16 mouse cellular contexts compared by ENCODE assay signal in genomic region chr4:125457152-125458093, GRCm38 (mm10). TPM values are rescaled to one million over a fixed set of nuclear protein-coding genes. Genes with fewer than 3 reads are reported as not detected.
DNase-seq lines count a peak whose midpoint lies in the region; ATAC-seq and TF ChIP-seq lines count a peak whose summit lies in the region.
"Had no signal": no experiment of that assay in that cellular context is flagged by ENCODE, and none has a peak within 500 bp of the region (broad histone marks: within the 10 kb centered on the region; RNA-seq: fewer than 3 reads in every experiment).

No protein-coding gene starts in this region.

- H3K9ac ChIP-seq in kidney, embryonic 14.5 days (ENCODE audit: low read depth, low read length) = no peak overlapping the region
- no peak overlapping the region for H3K9ac ChIP-seq in hindbrain, postnatal 0 days (replicated peaks; ENCODE audit: low read length)
- no peak overlapping the region for H3K9ac ChIP-seq in midbrain, embryonic 15.5 days
- H3K9ac ChIP-seq: limb, embryonic 12.5 days; lung, embryonic 14.5 days had no signal

- peak; percentile 26 for DNase-seq in adrenal gland, postnatal 10 days
- DNase-seq in adrenal gland, postnatal 25 days = no peak
- DNase-seq in kidney, adult 2 months = peak; percentile 67
- DNase-seq in hindbrain, postnatal 0 days (ENCODE audit: low spot score) = peak; percentile 51
- DNase-seq in gastrocnemius, postnatal 4 days (ENCODE audit: low spot score in 2 of 2) = no peak
- no peak for DNase-seq in lung, postnatal 14 days
- DNase-seq: heart, postnatal 14 days; lung, embryonic 14.5 days; spleen, adult 18-20 months; thymus, adult 18-20 months had no signal

- 24% methylated on average over 11 of the region's 11 CpGs for WGBS in kidney, adult 2 months
- WGBS in kidney, embryonic 14.5 days = 29% methylated on average over 11 of the region's 11 CpGs
- 21% methylated on average over 11 of the region's 11 CpGs for WGBS in hindbrain, postnatal 0 days
- WGBS in midbrain, embryonic 15.5 days = 28% methylated on average over 11 of the region's 11 CpGs

- H3K36me3 ChIP-seq in kidney, adult 2 months (ENCODE audit: control insufficient read depth, insufficient read depth, low read length) = no peaks in the 10 kb centered on the region
- H3K36me3 ChIP-seq in kidney, embryonic 14.5 days (ENCODE audit: control insufficient read depth, insufficient read depth, low read length) = no peaks in the 10 kb centered on the region
- H3K36me3 ChIP-seq in hindbrain, postnatal 0 days (ENCODE audit: insufficient read depth, low read length) = no peaks in the 10 kb centered on the region
- H3K36me3 ChIP-seq in midbrain, embryonic 15.5 days (replicated peaks) = no peaks in the 10 kb centered on the region
- H3K36me3 ChIP-seq: limb, embryonic 12.5 days had no signal

- H3K4me3 ChIP-seq in kidney, adult 2 months (ENCODE audit: insufficient read depth, low read depth, low read length) = no peak overlapping the region
- no peak overlapping the region for H3K4me3 ChIP-seq in kidney, embryonic 14.5 days (ENCODE audit: low read length)
- H3K4me3 ChIP-seq in hindbrain, postnatal 0 days (ENCODE audit: low read length) = no peak overlapping the region
- no peak overlapping the region for H3K4me3 ChIP-seq in midbrain, embryonic 15.5 days
- H3K4me3 ChIP-seq: layer of hippocampus, adult 2 months; limb, embryonic 12.5 days had no signal

- no peak overlapping the region for H3K4me2 ChIP-seq in kidney, embryonic 14.5 days (replicated peaks; ENCODE audit: low read depth, low read length)
- H3K4me2 ChIP-seq in hindbrain, postnatal 0 days (ENCODE audit: low read depth, low read length) = no peak overlapping the region
- no peak overlapping the region for H3K4me2 ChIP-seq in midbrain, embryonic 15.5 days
- H3K4me2 ChIP-seq: limb, embryonic 12.5 days; lung, embryonic 14.5 days had no signal

- H3K4me1 ChIP-seq in kidney, adult 2 months (ENCODE audit: control insufficient read depth, insufficient read depth, low read length) = no peaks in the 10 kb centered on the region
- no peaks in the 10 kb centered on the region for H3K4me1 ChIP-seq in kidney, embryonic 14.5 days (ENCODE audit: control insufficient read depth, insufficient read depth, low read length)
- peaks cover 9% of the 10 kb centered on the region for H3K4me1 ChIP-seq in hindbrain, postnatal 0 days (ENCODE audit: insufficient read depth, low read length)
- peaks cover 33% of the 10 kb centered on the region for H3K4me1 ChIP-seq in midbrain, embryonic 15.5 days

- no peaks in the 10 kb centered on the region for H3K9me3 ChIP-seq in kidney, embryonic 14.5 days (ENCODE audit: control insufficient read depth, low read length)
- no peaks in the 10 kb centered on the region for H3K9me3 ChIP-seq in hindbrain, postnatal 0 days (ENCODE audit: low read length)
- no peaks in the 10 kb centered on the region for H3K9me3 ChIP-seq in midbrain, embryonic 15.5 days
- H3K9me3 ChIP-seq: limb, embryonic 12.5 days had no signal

- TF ChIP-seq CTCF in kidney, adult 2 months (conservative IDR thresholded peaks at IDR 0.05; ENCODE audit: insufficient read depth, insufficient read length, low read depth, low read length) = no peak
- TF ChIP-seq CTCF in hindbrain, postnatal 0 days (IDR thresholded peaks at IDR 0.05; ENCODE audit: low read depth) = no peak

- no peak for ATAC-seq in kidney, embryonic 14.5 days (ENCODE audit: low FRiP score, low TSS enrichment)
- ATAC-seq in hindbrain, postnatal 0 days = 0 out of 2 replicates have a peak, but pooled peaks have one; percentile 34
- 0 out of 2 replicates have a peak, but pooled peaks have one; percentile 57 for ATAC-seq in midbrain, embryonic 15.5 days (replicated peaks)

- H3K27ac ChIP-seq in kidney, adult 2 months (ENCODE audit: insufficient read depth, low read depth, low read length) = no peak overlapping the region
- no peak overlapping the region for H3K27ac ChIP-seq in kidney, embryonic 14.5 days (ENCODE audit: low read depth, low read length)
- no peak overlapping the region for H3K27ac ChIP-seq in hindbrain, postnatal 0 days
- H3K27ac ChIP-seq in midbrain, embryonic 15.5 days = no peak overlapping the region
- H3K27ac ChIP-seq: layer of hippocampus, adult 2 months; limb, embryonic 12.5 days had no signal

- H3K27me3 ChIP-seq in kidney, adult 2 months (replicated peaks; ENCODE audit: control insufficient read depth, insufficient read depth, low read length) = no peaks in the 10 kb centered on the region
- no peaks in the 10 kb centered on the region; the same call in none of the 2 replicates for H3K27me3 ChIP-seq in kidney, embryonic 14.5 days (ENCODE audit: control insufficient read depth, insufficient read depth, low read length)
- no peaks in the 10 kb centered on the region for H3K27me3 ChIP-seq in hindbrain, postnatal 0 days (ENCODE audit: insufficient read depth, low read length)
- H3K27me3 ChIP-seq in midbrain, embryonic 15.5 days (replicated peaks) = no peaks in the 10 kb centered on the region

- TF ChIP-seq POLR2A in kidney, adult 2 months (IDR thresholded peaks at IDR 0.05; ENCODE audit: low read depth, low read length) = no peak

RNA-seq across cellular contexts. Expression of gene Grik3, which starts 33.1 kb away (rescaled TPM):
- under 1 TPM; 0.15 to 0.21 TPM for total RNA-seq in adrenal gland, postnatal 10 days (2021)
- total RNA-seq in adrenal gland, postnatal 25 days (2021) = 0.38 and 0.39 TPM in 2 replicates
- 0.09 and 0.12 TPM in 2 replicates for polyA plus RNA-seq in kidney, adult 2 months (2012; rRNA removed)
- 0.01 and 0.14 TPM in 2 replicates for polyA plus RNA-seq in kidney, embryonic 14.5 days (2014; fragmentation: Nextera tagmentation; extraction: Ambion mirVana)
- 30.1 and 32.0 TPM in 2 replicates for total RNA-seq in hindbrain, postnatal 0 days (2014; rRNA removed)
- polyA plus RNA-seq in hindbrain, postnatal 0 days (2015; fragmentation: Nextera tagmentation; extraction: Ambion mirVana) = 4.2 TPM in 2 replicates
- 4.8 and 5.3 TPM in 2 replicates for polyA plus RNA-seq in midbrain, embryonic 15.5 days (2015; fragmentation: Nextera tagmentation; extraction: Ambion mirVana)
- total RNA-seq in gastrocnemius, postnatal 4 days (2021) = under 1 TPM; 0.31 to 0.54 TPM
- total RNA-seq: granulocyte monocyte progenitor cell, adult 5-6 weeks; megakaryocyte-erythroid progenitor cell, adult 5-6 weeks had no signal
- polyA plus RNA-seq: limb, embryonic 12.5 days; lung, embryonic 14.5 days had no signal

Comparison
In these comparisons a context has a peak if more than half of its experiments do, and no peak if none do; other contexts are left out.
1. DNase-seq: peak in adrenal gland, postnatal 10 days (single experiment), kidney, adult 2 months (single experiment) and hindbrain, postnatal 0 days (single experiment); none in adrenal gland, postnatal 25 days (single experiment), gastrocnemius, postnatal 4 days (0 of 2) and lung, postnatal 14 days (single experiment).
2. RNA of gene Grik3, which starts 33.1 kb away (total RNA-seq): 30.1 to 32.0 TPM in hindbrain, postnatal 0 days; 0.31 to 0.54 TPM in gastrocnemius, postnatal 4 days, 0.38 to 0.39 TPM in adrenal gland, postnatal 25 days and 0.15 to 0.21 TPM in adrenal gland, postnatal 10 days; every median in the first group is over 10 times any median in the second.